Mouse (Mus musculus) thymus, postnatal 36 days (tissue): ENCODE results near the gene Cdc42.

ENCODE experiments used
- DNase-seq, 2 experiments: peaks; one replicate each; pipeline ENCODE4 v3.0.0; 2022; ENCODE audit warnings: mixed read lengths in 2 of 2

Cdc42 gene

DNA sequence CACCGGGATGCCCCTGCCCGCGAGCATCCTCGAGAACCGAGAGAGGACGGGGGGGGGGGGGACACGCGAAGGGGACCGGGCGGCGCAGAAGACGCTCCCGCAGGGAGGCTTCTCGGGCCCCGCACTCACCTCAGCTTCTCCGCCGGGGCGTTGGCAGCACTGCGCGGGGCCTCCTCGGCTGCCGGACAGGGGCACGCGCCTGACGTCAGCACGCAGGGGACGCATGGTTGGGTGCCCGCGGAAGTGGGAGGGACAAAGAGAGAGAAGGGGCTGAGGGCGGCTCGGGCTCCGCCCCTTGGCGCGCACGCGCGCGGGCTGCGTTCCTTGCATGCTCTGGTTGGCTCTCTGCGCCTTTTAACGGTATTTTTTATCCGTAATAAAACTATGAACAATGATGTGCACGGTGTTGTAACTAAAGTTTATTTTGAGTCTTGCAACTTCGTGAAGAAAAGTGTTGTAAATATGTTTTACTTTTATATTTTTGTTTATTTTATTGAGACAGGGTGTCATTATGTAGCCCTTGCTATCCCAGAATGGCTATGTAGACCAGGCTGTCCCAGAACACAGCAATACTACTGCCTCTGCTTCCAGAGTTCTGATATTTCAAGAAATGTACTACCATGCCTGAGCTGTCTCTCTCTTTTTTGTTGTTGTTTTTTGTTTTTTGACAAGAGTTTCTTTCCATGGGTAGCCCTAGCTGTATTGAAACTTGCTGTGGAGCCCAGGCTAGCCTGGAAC, at the start of gene Cdc42:
TSS of gene Cdc42 (minus strand) at position 204 of the 738 bp plus-strand sequence.
- DNase-seq, result peak; percentile 97 to 99

DNA sequence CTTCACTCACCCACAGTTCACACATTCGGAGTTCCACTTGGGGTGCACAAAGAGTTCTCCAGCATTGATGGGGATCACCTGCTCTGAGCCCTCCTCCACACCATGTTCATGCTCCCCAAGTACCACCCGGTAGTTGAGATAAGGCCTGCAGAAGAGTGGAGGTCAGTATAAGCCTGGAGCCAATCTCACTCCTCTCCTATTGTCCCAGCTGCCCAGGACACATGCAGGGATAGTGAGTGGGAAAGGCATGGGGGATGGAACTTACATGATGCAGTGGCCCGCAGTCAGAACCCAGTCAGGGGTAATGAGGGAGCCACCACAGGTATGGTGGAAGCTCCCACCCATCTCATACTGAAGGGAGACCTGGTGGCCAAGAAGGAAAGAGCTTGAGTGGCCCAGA, 48.1 kb upstream of the Cdc42 start:
- no peak for DNase-seq

DNA sequence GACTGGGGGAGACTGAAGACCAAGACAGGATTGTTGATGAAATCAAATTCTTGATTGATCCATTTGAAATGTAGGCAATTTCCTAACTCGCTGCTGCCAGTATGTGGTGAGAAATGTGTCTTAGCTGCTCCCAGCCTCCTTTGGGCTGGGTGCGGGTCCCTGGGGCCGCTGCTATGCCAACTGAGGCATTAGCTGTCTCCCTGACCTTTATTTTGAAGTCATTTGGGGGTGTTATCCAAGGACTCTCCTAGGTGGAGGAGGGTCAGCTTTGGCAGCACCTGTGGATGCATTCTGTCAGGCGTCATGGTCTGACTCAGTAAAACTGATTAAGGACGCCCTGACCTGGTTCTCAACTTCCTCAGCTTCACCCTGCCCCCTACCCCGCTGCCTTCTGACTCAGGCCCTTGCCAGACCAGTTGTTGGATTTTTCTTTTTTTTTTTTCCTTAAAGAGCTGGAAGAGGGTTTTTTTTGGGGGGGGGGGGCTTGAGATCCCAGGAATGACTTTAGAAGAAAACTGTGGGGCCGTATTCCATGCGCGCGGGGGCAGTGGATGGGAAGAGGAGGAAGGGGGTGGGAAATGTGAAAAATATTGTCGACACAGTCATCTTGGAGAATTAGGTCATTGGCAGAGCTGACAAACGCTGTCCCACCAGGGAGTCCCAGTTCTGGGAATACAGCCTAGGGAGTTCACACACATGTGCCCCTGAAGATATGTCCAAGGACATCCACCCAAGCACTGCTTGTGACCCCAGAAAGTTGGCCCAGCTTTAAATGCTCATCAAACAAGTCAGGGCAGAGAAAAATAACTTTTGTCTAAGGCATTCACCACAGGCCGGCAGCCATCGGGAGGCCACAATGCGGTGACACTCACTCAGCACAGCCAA, 39.4 kb upstream of the Cdc42 start:
- DNase-seq, result no peak

DNA sequence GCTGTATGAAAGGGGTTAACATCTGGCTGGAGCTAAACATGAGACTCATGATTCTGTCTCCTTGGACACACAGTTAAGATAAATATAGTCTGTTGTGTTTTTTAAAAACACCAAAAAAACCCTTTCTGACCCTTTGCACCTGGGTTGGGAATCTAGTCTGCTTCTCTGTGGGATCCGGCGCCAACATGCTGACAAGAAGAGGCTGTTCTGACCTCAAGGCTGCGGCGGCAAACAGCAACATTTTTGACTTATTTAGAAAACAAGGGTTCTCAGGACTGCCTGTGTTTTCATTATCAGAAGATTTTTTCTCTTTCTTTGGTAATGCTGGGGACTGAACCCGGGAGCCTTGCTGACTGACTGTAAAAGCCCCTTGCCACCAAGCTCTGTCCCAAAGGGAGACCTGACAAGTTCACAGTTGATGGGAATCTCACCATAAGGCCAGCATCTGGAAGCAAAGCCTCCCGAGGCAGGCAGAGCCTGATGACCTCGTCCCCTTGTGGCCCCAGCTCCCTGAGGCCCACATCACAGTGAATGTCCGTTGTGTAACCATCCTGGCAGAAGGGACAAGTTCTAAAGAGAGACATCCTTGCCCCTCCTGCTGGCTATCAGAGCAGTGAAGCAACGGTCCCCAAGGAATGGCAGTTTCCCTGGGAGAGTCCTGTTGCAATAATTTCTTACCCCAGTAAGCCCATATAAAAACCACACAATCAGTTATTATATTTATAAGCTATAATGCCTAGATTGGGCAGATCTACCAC, 36.0 kb upstream of the Cdc42 start:
- no peak for DNase-seq

DNA sequence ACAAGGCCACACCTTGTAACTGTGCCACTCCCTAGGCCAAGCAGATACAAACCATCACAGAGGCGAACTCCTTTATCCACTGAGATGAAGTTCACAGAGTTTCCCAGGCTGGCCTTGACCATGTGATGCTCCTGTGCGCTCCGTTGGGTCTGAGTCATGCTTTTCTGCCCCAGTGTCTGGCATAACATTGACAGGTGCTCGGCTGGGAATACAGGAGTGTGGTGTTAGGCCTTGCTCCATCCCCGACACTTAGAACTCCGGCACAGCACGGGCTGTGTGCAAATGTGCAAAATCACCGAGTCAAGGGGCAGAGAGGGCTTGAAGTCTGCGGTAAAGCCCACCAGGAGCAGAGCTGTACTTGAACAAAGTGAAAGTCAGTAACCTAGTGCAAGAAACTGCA, 35.4 kb upstream of the Cdc42 start:
- DNase-seq, result no peak

DNA sequence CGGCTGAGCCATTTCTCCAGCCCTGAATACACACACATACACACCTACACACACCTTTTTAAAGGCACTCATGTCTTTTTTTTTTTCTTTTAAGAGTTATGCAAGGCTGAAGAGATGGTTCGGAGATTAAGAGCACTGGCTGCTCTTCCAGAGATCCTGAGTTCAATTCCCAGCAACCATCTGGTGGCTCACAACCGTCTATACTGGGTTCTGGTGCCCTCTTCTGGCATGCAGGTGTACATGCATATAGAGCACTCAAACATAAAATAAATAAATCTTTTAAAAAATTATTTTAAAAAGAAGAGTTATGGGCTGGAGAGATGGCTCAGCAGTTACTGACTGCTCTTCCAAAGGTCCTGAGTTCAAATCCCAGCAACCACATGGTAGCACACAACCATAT, 33.8 kb upstream of the Cdc42 start:
- DNase-seq, result no peak

DNA sequence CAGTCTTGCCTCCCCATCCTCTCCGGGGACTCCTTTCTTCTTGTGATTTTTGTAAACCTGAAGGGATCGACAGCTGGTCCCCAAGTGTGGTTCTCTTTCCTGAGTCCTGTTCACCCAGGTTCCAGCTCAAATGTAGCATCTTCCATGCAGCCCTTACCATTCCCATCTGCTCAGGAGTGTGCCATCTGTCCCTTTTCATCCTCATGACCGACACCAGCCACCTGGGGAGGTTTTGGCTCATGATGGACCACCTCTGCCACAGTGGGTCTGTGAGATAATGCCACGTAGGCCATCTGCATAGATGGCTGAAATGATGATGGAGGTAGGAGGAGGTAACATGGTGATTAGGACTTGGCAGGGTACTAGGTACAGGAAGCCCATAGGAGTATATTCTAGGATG, 32.7 kb upstream of the Cdc42 start:
- DNase-seq, result no peak

DNA sequence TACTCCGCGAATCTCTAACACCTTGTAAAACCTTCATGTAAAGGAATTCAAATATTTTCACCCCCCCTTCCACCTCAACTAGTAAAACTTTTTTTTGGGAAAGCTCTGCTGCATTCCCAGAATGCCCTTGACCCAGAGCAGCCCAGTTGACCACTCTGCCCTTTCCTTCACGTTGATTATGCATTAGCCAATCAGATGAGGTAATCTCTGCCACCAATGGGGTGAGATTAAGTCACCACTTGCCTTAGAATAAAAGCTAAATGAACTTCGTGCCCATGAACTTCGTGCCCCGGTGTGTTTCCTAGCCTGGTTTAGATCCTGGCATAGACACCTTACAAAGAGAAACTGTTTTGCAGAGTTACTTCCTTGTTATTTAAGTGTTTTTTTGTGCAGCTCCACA, 31.5 kb upstream of the Cdc42 start:
- no peak for DNase-seq

DNA sequence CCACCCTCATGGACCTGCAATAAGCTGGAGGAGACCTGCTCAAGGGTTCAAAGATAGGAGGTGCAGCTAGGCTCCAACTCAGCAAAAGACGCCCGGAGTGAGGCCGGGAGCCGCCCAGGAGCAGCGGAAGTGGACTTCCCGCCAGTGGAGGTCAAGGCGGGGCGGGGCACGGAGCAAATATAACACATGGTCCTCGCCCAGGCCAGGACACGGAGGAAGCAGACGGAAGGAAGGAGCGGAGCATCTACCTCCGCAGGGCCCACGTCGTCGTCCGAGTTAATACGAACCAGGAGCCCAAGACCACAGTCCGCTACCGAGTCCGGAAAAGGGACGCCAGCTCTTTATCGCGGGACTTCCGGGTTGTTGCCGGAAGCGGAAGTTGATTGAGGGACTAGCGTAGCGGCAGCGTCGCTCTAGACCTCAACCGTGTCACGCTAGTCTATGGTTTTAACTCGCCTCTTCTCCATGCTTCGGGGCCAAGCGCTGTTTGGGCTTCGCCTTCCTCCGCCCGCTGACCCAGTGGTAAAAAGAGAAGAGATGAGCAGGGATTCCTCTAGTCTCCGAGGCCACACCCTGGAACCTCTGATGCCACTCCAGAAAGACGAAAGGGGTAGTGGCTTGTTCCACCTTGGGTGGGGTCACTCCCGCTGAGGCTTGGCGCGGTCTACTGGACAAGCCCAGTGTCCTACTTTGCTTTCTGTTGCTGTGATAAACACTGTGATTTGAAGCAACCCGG, 30.7 kb upstream of the Cdc42 start:
- DNase-seq, result peak; percentile 79 to 80

DNA sequence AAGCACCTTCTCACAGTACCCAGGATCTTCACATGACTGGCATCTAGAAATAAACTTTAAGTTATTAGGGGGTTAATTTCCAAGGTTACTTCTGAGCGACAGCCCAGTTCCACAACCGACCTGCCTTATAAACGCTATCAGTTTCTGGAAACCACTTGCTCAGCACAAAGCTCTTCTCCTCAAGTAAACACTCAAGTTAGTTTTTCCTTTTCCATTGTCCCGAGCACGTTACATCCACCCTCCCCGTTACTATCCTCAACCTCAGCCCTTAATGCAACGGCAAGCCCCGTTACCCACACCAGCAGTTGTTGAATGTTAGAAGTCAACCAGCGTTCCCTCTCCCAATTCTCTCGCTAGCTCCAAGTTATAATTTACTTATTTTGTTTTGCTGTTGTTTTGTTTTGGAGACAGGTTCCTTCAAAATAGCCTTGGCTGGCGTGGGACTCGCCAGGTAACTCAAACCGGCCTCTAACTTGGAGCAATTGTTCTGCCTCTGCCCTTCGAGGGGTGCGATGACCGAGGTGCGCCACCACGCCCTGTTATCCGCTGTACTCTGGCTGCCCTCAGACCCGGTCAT, 30.1 kb upstream of the Cdc42 start:
- no peak for DNase-seq

DNA sequence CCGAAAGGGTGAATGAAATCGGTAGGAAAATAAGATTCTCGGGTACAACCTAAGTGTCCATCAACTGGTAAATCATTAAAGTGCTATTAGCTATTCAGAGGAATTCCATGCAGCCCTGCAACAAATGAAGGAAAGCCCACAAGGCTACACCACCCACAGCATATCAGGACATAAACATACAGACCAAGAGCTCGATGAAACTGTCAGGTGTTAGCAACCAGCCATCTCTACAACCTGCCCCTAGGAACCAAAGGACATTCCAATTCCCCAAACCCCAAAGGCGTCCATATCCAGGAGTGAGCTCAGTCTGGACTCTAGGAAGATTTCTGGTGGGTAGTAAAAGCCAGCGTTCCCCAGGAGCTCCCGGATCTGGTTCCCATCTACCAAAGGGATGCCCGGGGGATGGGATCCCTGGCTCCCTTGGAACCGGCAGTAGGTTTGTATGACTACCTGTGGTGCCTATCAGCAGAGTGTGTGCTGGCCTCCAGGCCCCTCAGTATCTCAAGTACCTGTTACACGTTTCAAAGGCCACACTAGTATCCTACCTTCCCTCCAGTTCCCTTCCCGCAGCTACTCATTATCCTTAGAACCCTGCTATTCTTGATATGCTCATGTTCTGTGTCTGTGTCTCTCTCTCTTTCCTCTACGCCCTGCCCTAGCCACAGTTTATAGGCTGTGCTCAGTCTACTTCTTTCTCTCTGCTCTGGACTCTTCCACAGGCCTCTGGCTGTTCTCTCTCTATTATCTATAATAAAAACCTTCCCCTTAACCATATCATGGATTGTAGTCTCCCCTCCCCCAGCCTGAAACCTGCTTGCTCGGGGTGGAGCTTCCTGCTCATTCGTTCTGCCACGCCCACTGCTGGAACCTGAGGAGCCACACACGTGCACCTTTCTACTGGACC, 23.4 kb upstream of the Cdc42 start:
- no peak for DNase-seq

DNA sequence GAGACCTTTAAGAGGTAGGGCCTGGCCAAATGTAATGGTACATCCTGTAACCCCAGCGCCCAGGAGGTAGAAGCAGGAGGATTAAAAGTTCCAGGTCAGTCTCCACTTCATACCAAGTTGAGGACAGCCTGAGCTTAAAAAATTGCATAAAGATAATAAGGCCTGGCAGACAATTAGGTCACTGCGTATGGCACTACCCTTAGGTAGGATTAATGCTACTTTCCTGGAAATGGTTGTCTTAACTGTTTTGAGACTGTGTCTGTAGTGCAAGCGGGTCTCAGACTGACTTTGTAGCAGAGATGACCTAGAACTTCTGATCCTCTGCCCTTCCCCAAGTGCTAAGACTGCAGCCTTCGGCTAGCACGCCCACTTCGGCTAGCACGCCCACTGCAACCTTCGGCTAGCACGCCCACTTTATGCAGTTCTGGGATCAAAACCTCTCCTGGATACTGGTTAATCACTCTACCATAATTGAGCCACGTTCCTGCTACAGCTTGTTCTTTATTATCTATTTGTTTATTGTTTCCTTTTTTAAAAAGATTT, 22.3 kb upstream of the Cdc42 start:
- no peak for DNase-seq

DNA sequence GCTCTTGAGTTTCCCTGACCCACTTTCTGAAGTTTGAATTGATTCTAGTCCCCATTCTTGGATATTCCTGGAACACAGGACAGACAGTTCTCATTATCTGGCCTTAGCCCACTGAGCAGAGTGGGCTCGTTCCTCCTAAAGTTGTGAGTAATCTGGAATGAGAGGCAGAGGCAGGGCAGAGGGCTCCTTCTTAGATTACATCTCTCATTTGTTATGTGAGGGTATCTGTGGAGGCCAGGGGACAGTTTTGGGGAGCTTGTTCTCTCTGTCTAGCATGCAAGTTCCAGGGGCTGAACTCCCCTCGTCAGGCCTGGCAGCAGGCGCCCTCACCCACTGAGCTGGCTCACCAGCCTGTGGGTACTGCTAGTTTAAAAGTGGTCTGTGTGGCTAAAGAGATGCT, 21.6 kb upstream of the Cdc42 start:
- DNase-seq, result no peak

DNA sequence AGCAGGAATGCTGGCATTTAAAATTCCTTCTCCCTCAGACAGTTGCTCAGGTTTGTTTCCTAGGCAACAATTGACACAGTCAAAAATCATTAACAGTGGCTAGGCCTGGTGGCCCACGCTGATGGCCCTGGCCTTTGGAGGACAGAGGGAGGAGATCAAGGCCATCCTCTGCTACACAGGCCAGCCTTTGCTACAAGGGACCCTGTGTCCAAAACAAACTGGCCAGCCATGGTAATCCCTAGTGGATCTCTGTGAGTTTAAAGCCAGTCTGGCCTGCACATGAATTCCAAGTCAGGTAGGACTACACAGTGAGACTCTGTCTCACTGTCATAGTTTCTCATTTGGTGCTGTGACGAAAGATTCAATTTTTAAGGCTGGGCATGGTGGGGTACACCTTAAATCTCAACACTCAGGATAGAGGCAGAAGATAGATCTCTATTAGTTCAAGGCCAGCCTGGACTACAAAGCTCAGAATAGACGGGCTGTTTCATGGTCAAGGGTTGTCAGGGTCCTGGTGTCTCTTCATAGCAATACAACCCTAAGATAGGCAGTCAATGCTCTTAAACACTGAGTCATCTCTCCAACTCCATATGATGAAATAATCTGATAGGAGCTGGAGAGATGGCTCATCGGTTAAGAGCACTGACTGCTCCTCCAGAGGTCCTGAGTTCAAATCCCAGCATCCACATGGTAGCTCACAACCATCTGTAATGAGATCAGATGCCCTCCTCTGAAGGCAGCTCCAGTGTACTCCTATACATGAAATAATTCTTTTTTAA, 20.2 kb upstream of the Cdc42 start:
- DNase-seq, result no peak

DNA sequence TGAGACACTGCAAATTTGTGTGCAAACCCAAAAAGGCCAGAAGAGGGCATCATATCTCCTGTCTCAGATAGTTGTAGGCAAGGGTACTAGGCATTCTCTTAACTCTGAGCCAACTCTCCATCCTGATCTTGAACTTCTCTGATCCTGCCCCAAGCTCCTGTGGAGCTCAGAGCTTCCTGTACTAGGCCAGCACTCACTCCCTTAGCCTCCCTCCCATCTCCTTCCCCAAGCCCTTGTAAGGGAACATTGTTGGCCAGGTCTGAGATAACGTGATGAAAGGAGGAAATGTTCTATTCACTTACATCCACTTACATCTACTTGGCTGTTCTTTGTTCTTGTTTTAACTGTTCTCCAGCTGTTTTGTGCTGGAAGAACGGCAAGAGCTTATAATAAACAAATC, 19.3 kb upstream of the Cdc42 start:
- DNase-seq, result no peak

DNA sequence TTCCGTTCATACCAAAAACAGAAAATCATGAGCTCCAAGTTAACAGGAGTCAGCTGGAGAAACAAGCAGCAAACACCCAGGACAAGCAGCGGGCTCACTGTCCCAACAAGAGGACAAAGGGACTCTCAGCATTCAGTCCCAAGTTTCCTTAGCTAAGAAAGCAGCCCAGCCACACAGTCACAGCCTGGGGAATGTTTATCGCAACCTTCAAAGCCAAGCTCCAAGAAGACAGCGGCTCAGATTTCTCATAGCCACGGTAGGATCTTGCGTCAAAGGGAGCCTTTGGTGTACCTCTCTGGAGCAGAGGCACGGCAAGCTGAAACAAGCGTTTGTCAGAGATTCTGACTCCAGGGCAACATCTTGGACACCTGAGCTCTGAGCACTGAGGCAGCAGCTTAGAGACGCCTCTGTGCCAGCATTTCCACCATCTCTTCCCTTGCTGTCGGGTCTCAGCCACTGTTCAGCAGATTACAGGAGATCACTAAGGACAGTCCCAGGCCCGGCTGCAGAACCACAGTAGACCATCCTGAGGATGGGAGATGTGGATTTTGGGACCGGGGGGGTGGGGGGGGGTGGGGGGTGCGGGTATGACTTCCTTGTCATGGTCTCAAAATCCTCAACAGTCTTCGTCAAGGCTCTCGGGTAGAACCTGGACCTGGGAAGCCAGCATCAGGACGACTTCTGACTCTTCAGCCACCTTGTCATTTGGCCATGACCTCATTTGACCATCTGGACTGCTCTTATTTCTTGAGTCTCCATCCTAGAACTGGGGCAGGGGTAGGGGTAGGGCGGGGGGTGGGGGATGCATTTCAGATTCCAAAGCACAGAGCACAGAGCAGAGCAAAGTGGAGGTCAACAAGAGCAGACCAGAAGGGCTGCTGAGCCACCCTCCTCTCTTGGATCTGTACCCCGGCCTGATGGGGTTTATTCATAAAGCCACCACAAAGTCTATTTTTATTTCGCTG, 18.1 kb upstream of the Cdc42 start:
- DNase-seq, result no peak

DNA sequence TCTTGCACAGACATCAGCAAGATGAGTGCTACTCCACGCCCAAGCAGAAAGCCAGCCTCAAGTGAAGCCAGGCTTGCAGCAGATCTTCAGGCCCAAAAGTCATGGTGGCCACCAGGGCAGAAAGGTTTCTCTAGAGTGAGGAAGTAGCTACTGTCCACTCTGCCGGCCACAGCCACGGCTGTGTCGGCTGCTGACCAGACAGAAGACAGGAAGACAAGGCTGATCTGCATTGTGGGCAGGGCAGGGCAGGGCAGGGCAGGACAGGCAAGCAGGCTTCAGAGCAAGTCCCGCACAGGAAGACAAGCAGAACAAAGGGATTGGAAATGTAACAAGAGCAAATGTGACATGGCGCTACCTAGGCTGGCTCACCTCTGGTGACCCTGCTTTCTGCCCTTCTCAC, 16.2 kb upstream of the Cdc42 start:
- DNase-seq, result no peak

DNA sequence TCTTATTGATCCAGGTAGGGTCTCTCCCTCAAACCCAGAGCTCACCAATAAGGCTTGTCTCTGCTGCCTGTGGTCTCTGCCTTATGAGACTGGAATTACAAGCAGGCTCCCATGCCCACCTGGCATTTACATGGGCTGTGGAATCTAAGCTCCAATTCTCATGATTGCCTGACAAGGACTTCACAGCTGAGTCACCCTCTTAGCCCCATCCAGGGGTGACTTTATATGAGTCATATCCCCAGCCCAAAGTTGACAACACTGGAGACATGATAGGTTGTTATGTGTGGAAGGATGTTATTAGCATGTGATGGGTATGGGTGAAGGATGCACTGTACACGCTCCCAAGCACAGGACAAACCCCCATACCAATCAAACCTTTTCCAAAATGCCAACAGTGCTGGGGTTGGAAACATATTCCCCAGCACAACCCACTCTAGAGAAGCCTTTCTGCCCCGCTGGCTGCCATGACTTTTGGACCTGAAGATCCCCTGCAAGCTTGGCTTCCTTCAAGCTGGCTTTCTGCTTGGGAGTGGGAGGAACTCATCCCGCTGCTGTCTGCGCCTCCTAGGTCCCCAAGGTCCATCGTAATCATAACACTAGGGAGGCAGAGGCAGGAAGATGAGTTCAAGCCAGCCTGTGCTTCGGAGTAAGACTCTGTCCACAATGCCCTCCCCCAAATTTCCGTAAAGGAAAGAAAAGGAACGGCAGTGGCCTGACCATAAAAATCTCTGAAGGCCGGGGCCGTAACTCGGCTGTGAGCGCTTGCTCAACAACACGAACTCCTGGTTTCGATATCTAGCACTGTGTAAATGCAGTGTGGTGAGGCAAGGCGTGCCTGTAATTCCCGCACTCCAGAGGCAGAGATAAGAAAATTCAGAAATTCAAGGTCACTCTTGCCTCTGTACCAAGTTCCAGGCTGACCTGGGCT, 14.3 kb upstream of the Cdc42 start:
- DNase-seq, result no peak
